Mouse (Mus musculus) urinary bladder, postnatal 10 days (tissue): Measurements from ENCODE around the gene Pcdh9.

Source experiments
- DNase-seq: peaks from one replicate; pipeline ENCODE4 v3.0.0; 2022; ENCODE audit warnings: low spot score

Gene Pcdh9

DNA sequence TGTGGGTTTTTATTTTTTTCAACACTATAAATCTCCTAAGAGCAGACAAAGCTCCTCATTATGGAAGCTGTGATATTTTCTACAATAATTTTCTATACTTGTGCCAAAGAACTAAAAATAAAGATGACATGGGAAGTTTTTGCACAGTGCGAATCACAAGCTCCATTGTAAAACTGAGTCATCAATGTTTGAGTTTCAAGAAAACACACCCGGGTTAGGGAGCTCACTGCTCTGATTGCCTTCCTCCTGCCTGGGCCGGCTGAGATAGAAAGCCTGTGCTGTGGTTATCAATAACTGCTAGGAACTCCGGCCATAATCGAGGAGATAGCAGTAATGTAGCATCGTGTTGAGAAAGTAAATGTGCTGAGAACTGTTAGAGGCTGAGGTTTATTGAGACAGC lies 344.9 kb downstream of the Pcdh9 start:
- DNase-seq: no peak

DNA sequence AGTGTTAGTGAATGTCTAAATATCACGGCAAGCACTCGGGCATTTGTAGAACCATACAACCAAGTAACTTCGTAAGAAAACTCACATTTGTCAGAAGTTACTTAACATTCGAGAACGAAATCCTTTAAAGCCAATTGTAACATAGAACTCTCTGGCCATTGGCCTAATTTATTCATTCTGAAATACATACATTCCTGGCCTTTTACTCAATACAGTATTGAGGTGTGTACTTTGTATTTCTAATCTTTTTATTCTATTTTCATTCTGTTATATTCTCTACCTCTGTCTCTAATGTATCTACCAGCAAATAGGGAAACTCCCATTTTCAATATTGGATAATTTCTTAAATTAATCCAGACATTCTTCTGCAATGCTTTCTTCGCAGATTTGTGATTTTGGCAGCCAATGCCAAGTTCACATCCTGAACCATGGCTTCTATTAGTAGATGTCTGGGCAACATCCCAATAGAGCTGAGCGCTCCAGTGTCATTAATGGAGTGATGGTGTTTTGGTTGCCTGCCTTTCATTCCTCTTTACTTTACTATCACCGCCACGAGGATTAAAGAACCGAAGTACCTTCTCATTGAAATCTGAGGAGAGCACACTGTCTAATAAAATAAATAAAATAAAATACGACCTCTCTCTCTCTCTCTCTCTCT lies 346.4 kb downstream of the Pcdh9 start:
- DNase-seq: no peak

DNA sequence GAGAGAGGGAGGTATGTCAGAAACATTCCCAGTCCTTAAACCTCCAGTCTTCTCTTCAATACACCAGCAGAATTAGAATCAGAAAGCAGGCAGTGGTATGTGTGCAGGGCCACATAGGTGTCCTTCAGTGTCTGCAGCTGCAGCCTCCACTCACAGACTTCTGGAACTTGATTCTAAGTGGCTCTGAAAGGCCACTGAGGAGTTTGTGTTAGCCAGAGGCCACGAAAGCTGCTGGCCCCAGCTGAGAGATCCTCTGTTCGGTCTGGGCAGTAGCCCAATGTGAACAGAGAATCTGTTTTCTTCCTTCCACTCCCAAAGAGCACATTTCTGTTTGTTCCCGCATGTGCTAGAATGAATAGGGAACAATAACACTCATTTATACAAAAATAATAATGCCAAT lies 346.9 kb downstream of the Pcdh9 start:
- no peak for DNase-seq

GRCm38 (mm10) chr14:93534928-93535327 lies 355.6 kb downstream of the Pcdh9 start:
- no peak for DNase-seq

DNA sequence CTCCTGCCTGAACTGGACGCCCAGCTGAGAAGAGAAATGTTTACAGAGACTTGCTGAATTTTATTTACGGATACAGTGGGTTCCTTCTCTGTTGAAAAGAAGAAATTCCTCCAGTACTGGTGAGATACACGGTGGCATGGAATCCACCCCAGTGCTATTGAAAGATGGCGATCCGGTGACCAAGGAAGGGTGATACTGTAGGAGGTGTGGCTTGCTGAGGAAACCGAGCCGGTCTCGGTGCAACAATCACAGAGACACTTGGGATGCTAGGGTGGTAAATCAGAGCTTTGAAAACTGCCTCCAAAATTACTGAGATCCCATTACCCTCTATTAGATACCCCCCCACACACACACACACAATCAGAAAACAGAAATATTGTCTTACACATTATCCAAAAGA lies 367.0 kb downstream of the Pcdh9 start:
- no peak for DNase-seq

DNA sequence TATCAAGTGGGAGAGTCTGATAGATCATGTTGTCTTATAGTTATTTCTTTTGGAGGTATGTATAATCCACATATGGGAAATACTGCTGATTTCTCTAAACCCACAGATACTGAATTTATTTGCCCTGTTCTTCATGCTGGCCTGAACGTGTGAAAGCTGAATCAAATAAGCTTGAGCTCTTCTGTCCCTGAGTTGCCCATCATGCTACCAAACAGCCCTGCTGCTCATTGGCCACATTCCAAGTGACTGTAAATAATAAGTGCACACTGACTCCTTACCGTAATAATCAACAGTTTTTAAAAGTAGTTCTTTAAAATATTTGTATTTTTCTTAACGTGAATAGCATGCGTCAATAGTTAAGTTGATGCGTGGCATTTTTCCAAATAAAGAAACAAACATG lies 370.3 kb downstream of the Pcdh9 start:
- no peak for DNase-seq

DNA sequence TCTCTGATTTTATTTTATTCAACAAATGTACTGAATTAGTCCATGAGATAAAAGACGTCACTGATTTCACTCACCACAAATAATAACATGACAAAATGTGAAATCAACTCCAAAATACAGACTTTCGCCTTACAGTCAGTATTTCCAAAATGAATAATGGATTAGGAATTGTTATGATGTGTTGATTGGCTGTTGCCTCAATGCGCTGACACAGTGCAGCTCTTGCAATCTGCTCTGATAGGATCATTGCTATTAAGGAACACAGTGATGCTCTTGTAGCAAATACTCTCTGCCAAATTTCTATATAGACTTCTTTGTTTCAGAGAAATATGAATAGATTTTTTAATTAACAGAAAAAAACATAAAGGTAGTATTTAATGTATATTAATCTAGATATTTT lies 373.8 kb downstream of the Pcdh9 start:
- DNase-seq: no peak

GRCm38 (mm10) chr14:93506107-93506506 lies 384.4 kb downstream of the Pcdh9 start:
- no peak for DNase-seq

DNA sequence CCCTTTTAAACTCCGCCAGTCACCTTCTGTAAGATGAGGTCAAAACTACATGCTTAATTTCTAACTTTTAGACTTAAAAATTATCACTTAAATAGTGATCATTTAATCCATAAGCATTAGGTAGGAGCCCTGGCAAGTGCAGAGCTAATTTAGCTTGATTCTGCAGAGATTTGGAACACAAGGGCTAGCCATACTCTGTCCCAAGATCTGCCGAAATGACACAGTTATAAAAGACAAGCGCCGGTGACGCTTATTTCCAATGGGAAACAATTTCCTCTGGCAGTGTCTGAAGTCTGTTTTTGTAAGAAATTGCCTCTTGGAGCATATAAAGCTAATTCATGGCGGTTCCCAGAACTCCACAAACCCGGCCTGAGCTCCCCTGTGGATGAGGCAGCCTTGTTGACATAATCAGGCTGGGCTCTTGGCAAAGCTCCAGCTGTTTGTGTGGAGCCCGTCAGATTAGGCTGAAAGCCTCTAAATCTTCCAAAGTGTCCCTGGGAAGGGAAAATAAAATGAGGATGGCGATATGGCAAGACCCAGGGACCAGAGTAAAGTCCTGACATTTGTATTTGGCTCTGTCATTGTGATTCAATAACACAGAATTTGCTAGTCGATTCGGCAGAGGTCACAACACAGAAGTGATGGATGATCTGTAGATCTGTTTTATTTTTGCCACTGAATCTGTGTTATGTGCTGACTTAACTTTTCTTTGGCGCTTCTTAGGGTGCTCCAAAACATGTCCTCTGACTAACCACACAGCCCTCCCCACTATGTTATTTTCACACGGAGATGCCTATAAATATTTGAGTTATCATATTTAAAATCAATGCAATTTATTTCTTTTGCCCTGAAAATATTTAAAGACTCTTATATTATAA lies 391.4 kb downstream of the Pcdh9 start:
- DNase-seq: no peak

DNA sequence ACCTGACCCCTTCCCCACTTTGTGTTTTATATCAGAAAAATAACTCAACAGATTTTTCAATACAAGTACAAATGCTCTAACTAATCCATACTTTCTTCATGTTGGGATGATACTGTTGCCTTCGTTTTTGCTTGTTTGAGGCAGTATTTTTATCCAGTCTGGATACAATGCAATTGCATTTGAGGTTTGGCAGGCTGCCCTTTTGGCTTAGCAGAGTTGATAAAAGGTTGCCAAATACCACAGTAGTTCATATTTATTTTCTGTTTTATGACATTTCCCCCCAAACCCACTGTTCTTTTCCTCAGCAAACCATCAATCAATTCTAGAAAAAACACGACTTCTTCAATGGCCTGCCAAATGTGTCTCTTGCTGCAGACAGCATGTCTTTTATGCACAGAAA lies 415.5 kb downstream of the Pcdh9 start:
- no peak for DNase-seq

- DNase-seq: no peak
These were observed 418.0 kb downstream of the Pcdh9 start for GRCm38 (mm10) chr14:93472494-93472893.

DNA sequence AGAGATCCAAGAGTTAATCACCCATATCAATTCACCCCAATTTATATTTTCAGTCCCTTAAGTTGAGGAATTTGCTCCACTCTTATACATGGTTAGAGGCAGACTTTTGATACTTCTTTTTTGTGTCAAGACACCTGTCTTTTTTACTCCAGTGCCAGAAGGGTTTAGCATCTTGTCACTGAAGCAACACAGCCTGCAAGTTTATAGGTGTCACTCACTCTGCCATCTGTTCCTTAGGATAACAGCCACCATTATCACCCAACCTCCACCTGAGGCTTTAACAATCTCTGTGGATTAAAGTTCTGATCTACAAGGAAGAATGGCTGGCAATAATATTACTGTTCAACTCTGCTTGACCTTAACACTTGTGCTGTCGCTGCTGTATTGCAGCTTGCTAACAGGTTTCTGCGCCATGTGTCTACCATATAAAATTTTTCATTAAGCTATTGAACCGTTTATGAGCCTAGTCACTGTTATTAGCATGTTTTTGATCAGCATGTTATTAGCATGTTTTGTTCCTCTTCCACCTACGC lies 427.1 kb downstream of the Pcdh9 start:
- DNase-seq: no peak

DNA sequence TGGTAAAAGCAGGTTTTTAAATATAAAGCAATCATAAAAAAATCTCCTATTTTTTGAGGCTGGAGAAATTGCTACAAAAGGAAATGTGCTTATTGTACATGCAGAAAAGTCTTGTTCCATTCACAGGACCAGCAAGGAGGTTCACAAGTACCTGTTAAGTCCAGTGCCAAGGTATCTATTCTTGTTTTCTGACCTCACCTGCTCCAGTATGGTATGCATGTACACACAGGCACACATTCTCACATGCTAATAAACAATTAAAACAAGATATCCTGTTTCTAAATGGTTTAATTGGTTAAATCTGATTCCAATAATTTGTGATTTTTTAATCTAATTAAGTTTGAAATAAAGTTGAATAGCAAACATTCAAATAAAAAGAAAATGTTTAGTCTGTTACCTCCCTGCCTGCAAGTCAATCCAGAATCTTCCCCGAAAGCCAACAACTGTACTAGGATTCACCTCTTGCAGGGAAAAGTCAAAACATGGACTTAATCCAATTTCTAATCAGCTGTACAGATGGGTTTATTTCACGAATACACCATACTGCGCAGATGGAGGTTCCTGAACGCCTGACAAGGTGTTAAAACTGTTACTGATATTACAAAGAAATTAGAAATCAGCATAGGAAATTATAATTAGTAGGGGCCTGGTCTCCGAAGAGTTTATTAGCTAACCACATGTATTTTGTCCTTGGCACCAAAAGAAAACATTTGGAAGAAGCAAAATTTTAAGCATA lies 439.4 kb downstream of the Pcdh9 start:
- DNase-seq: no peak

DNA sequence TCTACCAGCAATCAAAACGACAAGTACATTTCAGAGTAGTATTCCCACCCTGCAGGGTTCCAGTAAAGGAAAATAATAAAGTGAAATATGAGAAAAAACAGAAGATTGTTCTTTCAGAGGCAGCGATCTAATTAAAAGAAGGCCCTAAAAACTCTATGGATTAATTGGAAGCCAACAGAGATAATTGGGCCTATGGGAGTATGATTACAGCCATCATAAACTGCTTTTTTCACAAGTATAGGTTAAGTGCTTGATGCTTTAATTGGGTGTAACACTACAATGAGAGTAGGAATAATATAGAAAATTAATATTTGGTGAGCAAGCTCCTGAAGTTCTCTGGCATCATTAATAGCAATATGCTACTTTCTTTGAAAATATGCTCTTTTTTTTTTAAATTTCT lies 448.6 kb downstream of the Pcdh9 start:
- DNase-seq: no peak

- DNase-seq: no peak
These were observed 453.3 kb downstream of the Pcdh9 start for GRCm38 (mm10) chr14:93437226-93437625.

GRCm38 (mm10) chr14:93416752-93417151 lies 473.7 kb downstream of the Pcdh9 start:
- no peak for DNase-seq

DNA sequence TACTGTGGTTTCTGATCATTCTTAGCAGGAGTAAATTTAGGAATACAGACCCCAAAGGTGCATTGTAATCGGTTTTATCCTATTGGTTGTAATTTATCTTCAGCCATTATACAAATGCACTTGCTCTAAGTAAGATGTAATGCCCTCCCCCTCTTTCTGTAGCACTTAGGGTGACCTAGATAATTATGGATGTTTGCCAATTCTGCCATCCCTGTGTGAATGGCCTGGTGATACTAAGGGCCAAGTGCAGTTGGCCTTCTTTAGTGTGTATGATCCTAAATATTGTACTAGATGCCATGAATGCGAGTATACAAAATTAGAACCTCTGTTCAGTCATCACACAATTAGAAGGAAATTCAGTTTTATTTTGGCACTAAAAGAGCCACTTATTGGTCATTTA lies 475.0 kb downstream of the Pcdh9 start:
- DNase-seq: no peak

DNA sequence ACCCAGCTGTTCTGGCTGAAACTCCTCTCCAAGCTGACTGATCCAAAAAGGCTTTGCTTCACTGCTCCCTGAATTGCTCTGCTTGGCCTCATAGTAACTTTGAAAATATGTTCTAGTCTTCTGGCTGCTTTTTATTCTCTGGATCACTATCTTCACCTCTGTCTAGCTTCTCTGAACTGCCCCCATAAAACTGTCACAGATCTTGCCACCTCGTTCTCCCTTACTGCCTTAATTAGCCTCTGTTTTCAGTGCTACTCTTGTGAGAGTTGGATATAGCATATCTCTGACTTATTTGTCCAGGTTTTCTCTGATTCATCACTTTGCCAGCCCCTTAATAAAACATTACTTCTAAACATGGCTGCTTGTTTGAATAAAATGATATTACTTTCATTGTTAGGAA lies 481.2 kb downstream of the Pcdh9 start:
- DNase-seq: no peak

DNA sequence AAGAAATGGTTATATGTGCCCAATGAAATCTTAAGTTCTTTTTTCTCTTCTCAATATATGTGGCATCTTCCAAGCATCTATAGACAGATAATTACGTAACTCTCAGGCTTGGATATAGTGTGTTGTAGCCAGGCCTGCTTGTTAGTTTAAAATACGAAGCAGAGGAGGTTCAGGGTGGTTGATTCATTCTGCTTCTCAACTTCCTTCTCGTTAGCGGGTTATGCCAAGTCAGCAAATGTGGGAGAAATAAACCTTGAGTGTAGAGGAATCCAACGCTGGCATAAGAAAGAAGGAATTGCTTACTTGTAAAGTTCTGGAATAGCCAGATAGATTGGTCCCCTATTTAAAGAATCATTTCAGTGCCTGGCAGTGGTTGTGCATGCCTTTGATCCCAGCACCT lies 482.7 kb downstream of the Pcdh9 start:
- DNase-seq: no peak

- DNase-seq: no peak
These were observed 505.4 kb downstream of the Pcdh9 start for GRCm38 (mm10) chr14:93385090-93385489.

GRCm38 (mm10) chr14:93381163-93381562 lies 509.3 kb downstream of the Pcdh9 start:
- no peak for DNase-seq

DNA sequence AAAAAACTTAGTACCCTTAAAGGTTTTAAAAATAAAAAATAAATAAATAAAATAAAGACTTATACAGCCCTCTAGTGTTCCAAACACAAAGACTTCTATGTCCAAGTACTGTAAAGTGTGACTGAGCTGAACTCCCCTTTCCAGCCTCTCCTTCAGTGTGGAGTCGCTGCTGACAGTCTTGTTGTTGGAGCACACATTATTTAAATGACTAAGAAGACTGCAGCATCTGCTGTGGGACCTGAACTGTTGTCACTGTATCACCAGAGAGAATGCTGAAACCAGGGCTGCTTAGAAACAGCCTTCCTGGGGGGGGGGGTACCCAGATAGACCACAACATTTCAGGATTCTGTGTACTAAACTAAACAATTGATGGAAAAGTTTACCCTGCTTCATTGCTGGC lies 509.7 kb downstream of the Pcdh9 start:
- DNase-seq: no peak

- no peak for DNase-seq
These were observed 514.3 kb downstream of the Pcdh9 start for GRCm38 (mm10) chr14:93376159-93376558.
